Mouse (Mus musculus) liver, embryonic 14.5 days (tissue): ENCODE measurements around the gene Flrt1. TPM values are rescaled to one million over a fixed set of nuclear protein-coding genes. Genes with fewer than 3 reads are reported as not detected.
A peak's percentile ranks its signal among the peaks of the same experiment; 100 is the strongest.

Experiments used
- ATAC-seq: fragments of 200-750 bp; cut with Nextera tagmentation; 2 replicates; pipeline ENCODE4 v1.8.0; 2017; ENCODE audit warnings: moderate number of reproducible peaks, mild to moderate bottlenecking, moderate library complexity; ENCODE audit not compliant: insufficient read depth
- DNase-seq, 3 experiments: peaks; one replicate each; pipeline ENCODE4 v3.0.0-alpha.2; 2012 to 2013; ENCODE audit warnings: low read depth in 3 of 3, low spot score in 3 of 3
- H3K27ac ChIP-seq: fragments of 300-500 bp; sonication (generic); 2 replicates; pipeline ENCODE4 v1.5.1; 2014; ENCODE audit warnings: moderate library complexity, mild to moderate bottlenecking, control low read depth, inconsistent platforms
- H3K27me3 ChIP-seq: fragments of 300-500 bp; sonication (generic); 2 replicates; pipeline ENCODE4 v1.6.1; 2014; ENCODE audit warnings: mild to moderate bottlenecking, low read length, moderate library complexity; ENCODE audit not compliant: control insufficient read depth, insufficient read depth
- H3K36me3 ChIP-seq: fragments of 300-500 bp; sonication (generic); replicated peaks from 2 replicates; pipeline ENCODE4 v1.6.1; 2014; ENCODE audit warnings: low read depth; ENCODE audit not compliant: control insufficient read depth, insufficient read depth
- H3K4me1 ChIP-seq, 2 experiments: fragments of 200-500 bp in 1 of 2; fragments of 300-500 bp in 1 of 2; sonication (generic) in 1 of 2; replicated peaks; 2 replicates each; pipeline ENCODE4 v1.6.1; 2012 to 2014; ENCODE audit warnings: antibody characterized with exemption in 1 of 2, inconsistent platforms in 1 of 2, low read length in 1 of 2; ENCODE audit not compliant: control insufficient read depth in 2 of 2, insufficient read depth in 2 of 2
- H3K4me2 ChIP-seq: fragments of 300-500 bp; sonication (generic); 2 replicates; pipeline ENCODE4 v1.6.1; 2014; ENCODE audit warnings: low read depth, mild to moderate bottlenecking, control low read depth, moderate library complexity
- H3K4me3 ChIP-seq, 2 experiments: fragments of 200-500 bp in 1 of 2; fragments of 300-500 bp in 1 of 2; sonication (generic) in 1 of 2; 2 replicates each; pipeline ENCODE4 v1.5.1; 2012 to 2014; ENCODE audit warnings: low read depth in 2 of 2, low read length in 2 of 2, mild to moderate bottlenecking in 2 of 2, control low read depth in 1 of 2, inconsistent platforms in 1 of 2, moderate library complexity in 1 of 2; ENCODE audit not compliant: insufficient read depth in 1 of 2
- H3K9ac ChIP-seq: fragments of 300-500 bp; sonication (generic); replicated peaks from 2 replicates; pipeline ENCODE4 v1.6.1; 2014; ENCODE audit warnings: mild to moderate bottlenecking, control low read depth, moderate library complexity
- H3K9me3 ChIP-seq: fragments of 300-500 bp; sonication (generic); 2 replicates; pipeline ENCODE4 v1.6.1; 2016; ENCODE audit warnings: low read length, mixed read lengths; ENCODE audit not compliant: control insufficient read depth
- CTCF ChIP-seq: IDR thresholded peaks from 2 replicates; pipeline ENCODE4 v1.5.1; 2016; ENCODE audit warnings: antibody characterized with exemption, low read depth, control low read depth
- EP300 ChIP-seq: IDR thresholded peaks from 2 replicates; pipeline ENCODE4 v1.6.1; 2016; ENCODE audit warnings: antibody characterized with exemption, low read depth
- WGBS: fragments of 180-500 bp; shearing (Covaris S2); extraction: QIAGEN DNeasy Blood & Tissue Kit; methylation state at CpG from one replicate; pipeline ENCODE4 v1.1.7; 2014; ENCODE audit not compliant: insufficient replicate concordance; 5-methylcytosine and 5-hydroxymethylcytosine counted together
- polyA plus RNA-seq, 2 experiments: library from polyadenylated mRNA; depleted of rRNA in 1 of 2; stranded (reverse) in 1 of 2; unstranded in 1 of 2; fragments of >200 nt; fragmentation: Nextera tagmentation in 1 of 2; extraction: Ambion mirVana in 1 of 2; gene quantifications; 2 replicates each; pipeline versions ENCODE4 v1.2.1 to v1.2.3; 2012 to 2014

The Flrt1 gene
- polyA plus RNA-seq, 2 experiments = 0.01 to 0.09 TPM

DNA sequence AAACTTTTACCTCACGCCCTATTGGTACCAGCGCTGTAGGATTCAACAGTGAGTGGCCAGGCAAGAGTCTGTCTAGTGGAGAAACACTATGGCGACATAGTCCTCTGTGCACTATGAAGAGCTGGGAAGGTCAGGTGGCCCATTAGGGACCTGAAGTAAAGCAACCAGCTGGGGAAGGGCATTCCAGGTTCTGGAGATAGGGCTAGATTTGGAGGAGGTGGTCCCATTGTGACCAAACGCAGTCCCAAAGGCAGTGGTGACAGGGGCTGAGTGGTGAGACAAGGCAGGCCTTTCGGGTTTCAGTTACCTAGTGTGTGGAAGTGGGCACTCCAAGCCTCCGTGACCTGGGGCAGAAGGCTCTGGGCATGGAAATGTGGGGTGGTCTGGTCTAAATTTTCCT lies 47.0 kb downstream of the Flrt1 start:
- 61% methylated on average over 6 of the region's 6 CpGs for WGBS
- no peak for TF ChIP-seq EP300
- TF ChIP-seq CTCF = no peak
- no peak overlapping the region for H3K4me3 ChIP-seq
- no peak overlapping the region for H3K9ac ChIP-seq
- no peak overlapping the region for H3K27ac ChIP-seq
- H3K9me3 ChIP-seq = no peaks in the 10 kb centered on the region
- ATAC-seq (no peak), DNase-seq (no peak)
- no peaks in the 10 kb centered on the region for H3K27me3 ChIP-seq
- H3K36me3 ChIP-seq = no peaks in the 10 kb centered on the region
- peaks cover 8% of the 10 kb centered on the region in 2 experiments; a peak in 3 of 4 replicates for H3K4me1 ChIP-seq
- H3K4me2 ChIP-seq = peak overlapping the region; percentile 87; the same call in 1 of the 2 replicates

GRCm38 (mm10) chr19:7057722-7058207 lies 47.8 kb downstream of the Flrt1 start:
- H3K27me3 ChIP-seq = no peaks in the 10 kb centered on the region
- peak overlapping the region; percentile 62 to 71 for H3K4me3 ChIP-seq
- ATAC-seq (peak; percentile 75), DNase-seq (peak; percentile 65 to 71 (median 71))
- peaks cover 8% of the 10 kb centered on the region in 2 experiments; a peak in 3 of 4 replicates for H3K4me1 ChIP-seq
- H3K27ac ChIP-seq = no peak overlapping the region
- peak overlapping the region; percentile 67 for H3K9ac ChIP-seq
- no peaks in the 10 kb centered on the region for H3K36me3 ChIP-seq
- WGBS = 2% methylated on average over 15 of the region's 15 CpGs
- TF ChIP-seq CTCF = 0 out of 2 replicates have a peak, but pooled peaks have one; percentile 7
- TF ChIP-seq EP300 = no peak
- H3K9me3 ChIP-seq = no peaks in the 10 kb centered on the region
- H3K4me2 ChIP-seq = peak overlapping the region; percentile 87

GRCm38 (mm10) chr19:7057126-7057721 lies 48.3 kb downstream of the Flrt1 start:
- Histone ChIP-seq H3K27me3 (no peaks in the 10 kb centered on the region), H3K36me3 (no peaks in the 10 kb centered on the region), H3K9me3 (no peaks in the 10 kb centered on the region), H3K9ac (peak overlapping the region; percentile 67), H3K27ac (no peak overlapping the region; the same call in 1 of the 2 replicates), H3K4me3 (peak overlapping the region; percentile 62 to 71), H3K4me1 (peaks cover 8% of the 10 kb centered on the region in 2 experiments; a peak in 3 of 4 replicates), H3K4me2 (peak overlapping the region; percentile 87)
- ATAC-seq = peak; percentile 30; the same call in 1 of the 2 replicates
- WGBS = 2% methylated on average over 16 of the region's 16 CpGs
- TF ChIP-seq CTCF (no peak), EP300 (no peak)
- no peak for DNase-seq

- peak within 1 kb of the TSS; percentile 62 to 71 for H3K4me3 ChIP-seq
- no peak within 1 kb of the TSS; the same call in 1 of the 2 replicates for H3K27ac ChIP-seq
- H3K27me3 ChIP-seq = no peaks in the 10 kb centered on the region
- peak within 1 kb of the TSS; percentile 67 for H3K9ac ChIP-seq
- WGBS = under 1% methylated on average over 71 of the region's 72 CpGs
- peaks cover 8% of the 10 kb centered on the region in 2 experiments; a peak in 3 of 4 replicates for H3K4me1 ChIP-seq
- H3K4me2 ChIP-seq = peak within 1 kb of the TSS; percentile 87
- H3K36me3 ChIP-seq = no peaks in the 10 kb centered on the region
- ATAC-seq (peak; percentile 80), DNase-seq (peak in 1 of 3 experiments; percentile 50)
- TF ChIP-seq CTCF (no peak), EP300 (no peak)
- H3K9me3 ChIP-seq = no peaks in the 10 kb centered on the region
Measured at GRCm38 (mm10) chr19:7056248-7057087, 49.1 kb downstream of the Flrt1 start, which contains the start of gene Macrod1. Gene Macrod1, plus strand, starts transcription at chr19:7056810.

DNA sequence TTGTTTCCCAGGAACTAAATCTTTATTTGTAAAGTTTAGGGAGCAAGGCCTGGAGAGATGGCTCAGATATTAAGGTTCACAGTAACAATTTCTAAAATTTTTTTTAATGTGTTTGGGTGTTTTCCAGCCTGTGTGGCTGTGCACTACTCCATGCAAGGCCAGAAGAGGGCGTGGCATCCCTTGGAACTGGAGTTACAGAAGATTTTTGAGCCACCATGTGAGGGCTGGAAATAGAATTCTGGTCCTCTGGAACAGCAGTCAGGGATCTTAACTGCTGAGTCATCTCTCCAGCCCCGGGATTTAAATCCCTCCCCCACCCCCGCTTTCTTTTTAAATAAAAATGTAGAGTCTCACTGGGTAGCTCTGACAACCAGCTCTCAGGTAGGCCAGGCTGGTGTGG lies 50.4 kb downstream of the Flrt1 start:
- no peak; the same call in 1 of the 2 replicates for TF ChIP-seq CTCF
- no peak for TF ChIP-seq EP300
- H3K27ac ChIP-seq = no peak overlapping the region
- no peaks in the 10 kb centered on the region for H3K27me3 ChIP-seq
- WGBS = 36% methylated on average over 3 of the region's 3 CpGs
- H3K9me3 ChIP-seq = no peaks in the 10 kb centered on the region
- no peak overlapping the region for H3K9ac ChIP-seq
- ATAC-seq = no peak
- H3K4me1 ChIP-seq = peaks cover 8% of the 10 kb centered on the region in 2 experiments; a peak in 3 of 4 replicates
- H3K4me3 ChIP-seq = no peak overlapping the region
- DNase-seq = no peak
- no peaks in the 10 kb centered on the region for H3K36me3 ChIP-seq
- no peak overlapping the region for H3K4me2 ChIP-seq
